Mouse (Mus musculus): ENCODE measurements around the gene Ilf2.
A peak's percentile ranks its signal among the peaks of the same experiment; 100 is the strongest.

Gene Ilf2

DNA sequence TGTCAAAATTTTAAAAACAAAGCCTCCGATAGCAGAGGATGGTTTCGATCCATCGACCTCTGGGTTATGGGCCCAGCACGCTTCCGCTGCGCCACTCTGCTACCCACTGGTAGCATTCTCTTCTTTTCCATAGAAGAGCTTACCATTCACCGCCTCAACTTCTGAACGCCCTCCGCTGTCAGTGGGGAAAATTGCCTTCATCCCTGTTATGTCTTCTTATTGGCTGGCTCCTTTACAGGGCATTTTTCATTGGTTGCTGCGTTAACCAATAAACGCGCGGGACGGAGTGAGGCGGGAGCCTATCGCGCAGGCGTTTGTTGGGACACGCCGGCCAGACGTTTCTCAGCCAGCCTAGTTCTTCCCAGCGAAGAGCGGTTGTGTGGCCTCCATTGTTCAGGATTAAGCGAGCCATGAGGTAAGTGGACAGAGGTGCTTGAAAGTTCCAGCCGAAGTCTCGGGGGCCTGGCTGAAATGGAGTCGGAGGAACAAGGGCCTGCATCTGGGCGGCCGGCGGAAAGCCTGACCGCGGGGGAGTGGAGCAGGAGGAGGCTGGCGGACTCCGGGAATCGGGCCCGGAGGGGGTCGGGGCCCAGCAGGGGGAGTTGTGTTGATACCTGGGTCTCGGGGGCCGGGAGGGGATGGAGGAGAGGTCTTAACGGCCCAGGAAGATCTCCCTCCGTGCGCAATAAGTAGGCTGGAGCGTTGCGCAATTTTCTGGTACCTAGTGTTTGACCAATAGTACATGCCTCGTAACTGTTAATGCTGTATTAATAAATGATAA, at the start of gene Ilf2:
TSS of gene Ilf2 (plus strand) at position 296 of the 781 bp plus-strand sequence.
- peak; percentile 85 for DNase-seq

DNA sequence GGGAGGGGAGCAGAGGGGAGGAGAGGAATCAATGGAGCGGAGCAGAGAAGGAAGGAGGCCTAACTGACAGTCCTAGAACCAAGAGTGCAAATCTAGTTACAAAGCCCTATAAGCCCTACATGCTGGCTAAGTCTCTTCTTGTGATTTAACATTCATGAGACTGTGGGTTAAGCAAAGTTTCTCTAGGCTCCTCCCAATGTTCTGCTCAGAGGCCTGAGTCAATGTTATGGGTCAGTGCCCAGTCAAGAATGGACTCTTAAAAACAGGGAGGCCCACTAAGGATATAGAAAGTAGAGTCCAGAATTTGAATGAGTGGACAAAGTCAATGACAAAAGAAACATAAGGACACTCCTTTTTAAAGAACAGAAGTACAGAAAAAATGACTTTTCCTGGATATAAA, 48.4 kb upstream of the Ilf2 start:
- no peak for DNase-seq

GRCm38 (mm10) chr3:90428186-90428585, 47.7 kb upstream of the Ilf2 start:
- no peak for DNase-seq

- DNase-seq, result no peak
Observed at GRCm38 (mm10) chr3:90429576-90429975, 46.4 kb upstream of the Ilf2 start.

DNA sequence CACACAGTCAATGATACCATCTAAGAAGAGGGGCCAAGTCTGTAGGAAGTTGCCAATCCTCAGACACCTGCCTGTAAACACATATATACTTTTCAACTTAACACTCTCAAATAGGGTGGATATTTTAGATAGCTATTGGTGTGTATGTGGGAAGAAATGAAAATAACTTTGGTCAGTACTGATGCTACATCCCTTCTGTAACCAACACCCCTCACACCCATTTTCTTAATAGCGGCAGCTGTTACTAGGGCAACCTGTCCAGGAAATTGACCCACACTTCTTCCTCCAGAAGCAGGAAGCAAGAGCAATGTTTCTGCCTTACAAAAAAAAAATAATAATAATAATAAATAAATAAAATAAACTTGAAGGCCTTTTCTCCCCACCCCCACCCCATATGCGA, 43.6 kb upstream of the Ilf2 start:
- no peak for DNase-seq

DNA sequence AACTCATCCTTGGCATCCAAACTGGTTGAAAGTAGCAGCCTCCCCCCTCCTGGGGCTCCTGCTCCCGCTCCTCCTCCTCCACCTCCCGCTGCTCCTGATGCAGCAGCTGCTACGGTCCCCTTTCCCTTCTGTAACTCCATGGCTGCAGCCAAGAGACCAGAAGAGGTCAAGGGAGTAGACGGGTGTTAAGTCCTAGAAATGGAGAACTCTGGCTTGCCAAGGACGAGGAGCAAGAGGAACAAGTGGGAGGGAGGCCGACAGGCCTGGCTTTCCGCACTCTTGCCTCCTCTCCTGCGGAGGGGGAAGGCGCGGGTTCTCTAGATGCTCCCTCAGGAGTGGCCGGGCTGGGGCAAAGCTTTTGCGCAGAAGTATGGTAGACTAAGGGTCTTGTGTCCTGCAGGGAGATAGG, 43.1 kb upstream of the Ilf2 start:
- DNase-seq, result no peak

- DNase-seq, result peak; percentile 98 to 99
Observed at GRCm38 (mm10) chr3:90433381-90434020, 42.4 kb upstream of the Ilf2 start, which contains the start of gene Ints3. Gene Ints3 (minus strand): TSS chr3:90433622.

GRCm38 (mm10) chr3:90434073-90434730, 41.7 kb upstream of the Ilf2 start:
- DNase-seq, result no peak

DNA sequence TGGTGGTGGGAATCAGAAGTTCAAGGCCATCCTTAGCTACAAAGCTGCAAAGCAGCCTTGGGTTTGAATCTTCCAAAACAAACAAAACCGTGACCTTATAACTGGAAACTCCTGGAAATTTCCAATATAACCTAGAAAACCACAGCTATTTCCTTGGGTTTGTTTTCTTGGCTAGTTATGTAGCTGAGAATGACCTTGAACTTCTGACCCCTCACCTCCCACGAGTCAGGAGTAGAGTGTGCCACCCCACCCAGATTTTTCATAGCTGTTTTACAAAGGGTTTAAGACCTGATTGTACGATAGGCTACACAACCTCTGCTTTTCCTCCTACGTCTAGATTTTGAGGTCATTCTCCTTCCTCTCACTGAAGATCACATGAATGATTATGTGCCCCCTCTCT, 38.8 kb upstream of the Ilf2 start:
- DNase-seq, result no peak

GRCm38 (mm10) chr3:90440756-90441155, 35.2 kb upstream of the Ilf2 start:
- no peak for DNase-seq

DNA sequence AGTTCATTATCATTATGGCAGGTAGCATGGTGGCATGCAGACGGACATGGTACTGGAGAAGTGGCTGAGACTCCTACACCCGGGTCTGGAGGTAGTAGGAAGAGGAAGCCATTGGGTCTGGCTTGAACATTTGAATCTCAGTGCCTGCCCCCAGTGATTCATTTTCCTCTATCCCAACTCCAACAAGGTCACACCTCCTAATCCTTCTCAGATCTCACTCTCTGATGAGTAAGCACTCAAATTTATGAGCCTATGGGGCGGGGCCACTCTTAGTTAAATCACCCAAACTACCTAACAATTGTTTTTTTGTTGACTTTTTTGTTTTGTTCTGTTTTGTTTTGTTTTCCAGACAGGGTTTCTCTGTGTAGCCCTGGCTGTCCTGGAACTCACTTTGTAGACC, 31.9 kb upstream of the Ilf2 start:
- DNase-seq, result no peak

- DNase-seq, result no peak
Observed at GRCm38 (mm10) chr3:90445417-90446200, 30.3 kb upstream of the Ilf2 start.

- peak; percentile 33 to 40 for DNase-seq
Observed at GRCm38 (mm10) chr3:90446389-90447122, 29.4 kb upstream of the Ilf2 start.

GRCm38 (mm10) chr3:90447123-90447494, 28.8 kb upstream of the Ilf2 start:
- DNase-seq, result no peak

GRCm38 (mm10) chr3:90448626-90449025, 27.3 kb upstream of the Ilf2 start:
- no peak for DNase-seq

DNA sequence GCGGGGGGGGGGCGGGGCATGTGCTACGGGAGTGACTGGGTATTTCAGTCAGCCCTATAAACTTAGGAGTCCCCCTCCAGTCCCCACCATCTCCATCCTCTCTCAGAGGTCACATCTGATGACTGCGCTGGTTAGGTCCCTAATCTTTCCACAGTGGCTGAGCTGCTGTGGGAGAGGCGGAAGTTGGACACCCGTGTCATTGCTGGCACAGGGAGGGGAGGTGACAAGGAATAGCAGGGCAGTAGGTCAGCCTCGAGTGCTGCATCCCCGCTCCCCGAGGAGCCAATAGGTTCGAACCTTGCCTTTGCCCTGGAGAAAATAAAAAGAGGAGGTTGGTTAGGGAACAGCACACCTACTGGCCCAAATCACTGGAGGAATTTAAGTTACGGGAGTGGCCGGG, 25.1 kb upstream of the Ilf2 start:
- no peak for DNase-seq

- no peak for DNase-seq
Observed at GRCm38 (mm10) chr3:90451396-90452095, 24.4 kb upstream of the Ilf2 start.

DNA sequence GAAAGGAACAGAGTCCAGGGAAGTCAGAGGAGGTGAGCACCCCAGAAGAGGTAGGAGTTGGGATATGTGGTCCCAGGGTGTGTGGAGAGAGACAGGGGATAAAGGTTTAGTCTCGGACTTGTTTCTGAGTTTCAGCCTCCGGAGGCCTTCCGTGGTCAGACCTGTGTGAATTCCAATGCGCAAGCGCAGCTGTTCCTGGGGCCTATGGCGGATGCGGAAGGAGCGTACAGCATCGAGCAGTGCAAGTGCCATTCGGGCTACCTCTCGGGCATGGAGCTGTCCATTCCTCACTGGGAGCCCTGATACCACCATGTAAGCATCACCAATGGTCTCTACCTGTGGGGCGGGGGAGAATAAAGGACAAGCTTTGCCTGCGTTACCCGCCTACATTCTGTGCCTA, 21.0 kb upstream of the Ilf2 start:
- DNase-seq, result no peak

DNA sequence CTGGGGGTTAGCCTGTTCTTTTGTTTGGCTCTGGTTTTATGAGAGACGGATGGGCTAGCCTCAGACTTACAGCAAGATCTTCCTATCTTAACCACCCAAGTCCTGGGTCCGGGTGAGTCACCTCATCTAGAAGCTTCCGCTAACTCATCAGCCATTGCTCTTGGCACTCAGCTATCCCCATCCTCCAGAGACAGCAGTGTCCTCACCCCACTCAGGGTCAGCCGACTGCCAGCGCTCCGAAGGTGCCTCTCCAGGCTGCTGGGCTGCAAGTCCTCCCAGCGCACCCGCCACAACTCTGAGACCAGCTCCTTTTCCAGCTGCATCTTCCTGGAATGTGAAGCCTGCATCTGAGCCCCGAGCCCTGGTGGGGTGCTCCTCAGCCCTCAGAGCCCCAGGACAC, 16.2 kb upstream of the Ilf2 start:
- DNase-seq, result no peak

GRCm38 (mm10) chr3:90460315-90460714, 15.6 kb upstream of the Ilf2 start:
- DNase-seq, result no peak

- no peak for DNase-seq
Observed at GRCm38 (mm10) chr3:90461935-90462334, 14.0 kb upstream of the Ilf2 start.

- no peak for DNase-seq
Observed at GRCm38 (mm10) chr3:90462579-90462978, 13.3 kb upstream of the Ilf2 start.

Data from spleen, adult 18-20 months (tissue).